Mouse (Mus musculus): Measurements from ENCODE around the gene Apmap. TPM values are rescaled to one million over a fixed set of nuclear protein-coding genes. Genes with fewer than 3 reads are reported as not detected.

The Apmap gene
- polyA plus RNA-seq, 1 experiment from 2014 or later: 38.4 TPM

- ATAC-seq (ENCODE audit: low FRiP score, low read depth): peak; percentile 69
- Histone ChIP-seq H3K27ac (replicated peaks) (peak overlapping the region; percentile 20; the same call in 1 of the 2 replicates), H3K27me3 (no peaks in the 10 kb centered on the region), H3K9me3 (no peaks in the 10 kb centered on the region), H3K36me3 (no peaks in the 10 kb centered on the region), H3K9ac (replicated peaks) (peak overlapping the region; percentile 35; the same call in 1 of the 2 replicates), H3K4me2 (replicated peaks) (peak overlapping the region; percentile 80), H3K4me1 (peaks cover 9% of the 10 kb centered on the region), H3K4me3 (peak overlapping the region; percentile 88)
- WGBS: under 1% methylated on average over 10 of the region's 10 CpGs
Measured at GRCm38 (mm10) chr2:150608872-150609560, 649 bp upstream of the Apmap start.

DNA sequence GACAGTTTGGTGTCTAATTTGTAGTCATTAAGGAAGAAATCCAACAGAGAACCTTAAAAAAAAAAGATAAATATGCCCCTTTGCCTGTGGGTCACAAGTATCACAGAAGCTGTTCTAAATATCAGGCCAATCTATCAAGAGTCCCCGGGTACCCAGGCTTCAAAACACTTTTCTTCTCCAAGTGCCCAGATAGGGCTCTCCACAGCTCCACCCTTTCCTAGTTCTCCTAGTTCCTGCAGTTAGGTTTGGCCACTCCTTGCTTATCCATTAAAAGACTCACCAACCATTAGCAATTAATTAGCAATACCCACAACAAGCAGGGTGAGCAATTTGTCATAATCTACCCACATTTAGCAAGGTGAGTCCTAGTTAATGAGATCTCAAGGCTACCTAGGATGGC lies 1.3 kb downstream of the Apmap start:
- peak overlapping the region; percentile 88; the same call in 1 of the 2 replicates for H3K4me3 ChIP-seq
- 74% methylated on average over 1 of the region's 1 CpGs for WGBS
- ATAC-seq (ENCODE audit: low FRiP score, low read depth): no peak
- H3K9me3 ChIP-seq: no peaks in the 10 kb centered on the region
- H3K27me3 ChIP-seq: no peaks in the 10 kb centered on the region
- peak overlapping the region; percentile 80 for H3K4me2 ChIP-seq (replicated peaks)
- peaks cover 9% of the 10 kb centered on the region for H3K4me1 ChIP-seq
- no peak overlapping the region for H3K27ac ChIP-seq (replicated peaks)
- no peaks in the 10 kb centered on the region for H3K36me3 ChIP-seq
- no peak overlapping the region for H3K9ac ChIP-seq (replicated peaks)

- no peaks in the 10 kb centered on the region for H3K9me3 ChIP-seq
- no peaks in the 10 kb centered on the region for H3K27me3 ChIP-seq
- no peak overlapping the region for H3K4me3 ChIP-seq
- no peak overlapping the region for H3K9ac ChIP-seq (replicated peaks)
- peaks cover 9% of the 10 kb centered on the region for H3K4me1 ChIP-seq
- H3K36me3 ChIP-seq: no peaks in the 10 kb centered on the region
- 89% methylated on average over 2 of the region's 2 CpGs for WGBS
- no peak overlapping the region for H3K4me2 ChIP-seq (replicated peaks)
- H3K27ac ChIP-seq (replicated peaks): no peak overlapping the region
- ATAC-seq (ENCODE audit: low FRiP score, low read depth): no peak
Measured at GRCm38 (mm10) chr2:150604802-150605201, 3.6 kb downstream of the Apmap start.

- peaks cover 3% of the 10 kb centered on the region for H3K4me1 ChIP-seq
- H3K4me2 ChIP-seq (replicated peaks): no peak overlapping the region
- H3K36me3 ChIP-seq: no peaks in the 10 kb centered on the region
- H3K27ac ChIP-seq (replicated peaks): no peak overlapping the region
- H3K4me3 ChIP-seq: no peak overlapping the region
- H3K9ac ChIP-seq (replicated peaks): no peak overlapping the region
- H3K9me3 ChIP-seq: no peaks in the 10 kb centered on the region
- 95% methylated on average over 2 of the region's 2 CpGs for WGBS
- H3K27me3 ChIP-seq: no peaks in the 10 kb centered on the region
- ATAC-seq (ENCODE audit: low FRiP score, low read depth): no peak
Measured at GRCm38 (mm10) chr2:150602166-150602565, 6.2 kb downstream of the Apmap start.

- Histone ChIP-seq H3K4me1 (no peaks in the 10 kb centered on the region), H3K9ac (replicated peaks) (no peak overlapping the region), H3K27me3 (no peaks in the 10 kb centered on the region), H3K9me3 (no peaks in the 10 kb centered on the region), H3K27ac (replicated peaks) (no peak overlapping the region), H3K4me3 (no peak overlapping the region), H3K4me2 (replicated peaks) (no peak overlapping the region), H3K36me3 (no peaks in the 10 kb centered on the region)
- 98% methylated on average over 2 of the region's 2 CpGs for WGBS
- ATAC-seq (ENCODE audit: low FRiP score, low read depth): no peak
Measured at GRCm38 (mm10) chr2:150600263-150600662, 8.1 kb downstream of the Apmap start.

- Histone ChIP-seq H3K9me3 (no peaks in the 10 kb centered on the region), H3K4me2 (replicated peaks) (no peak overlapping the region), H3K4me3 (no peak overlapping the region), H3K27ac (replicated peaks) (no peak overlapping the region), H3K27me3 (no peaks in the 10 kb centered on the region), H3K36me3 (peaks cover 22% of the 10 kb centered on the region), H3K9ac (replicated peaks) (no peak overlapping the region), H3K4me1 (no peaks in the 10 kb centered on the region)
- WGBS: 89% methylated on average over 3 of the region's 3 CpGs
- ATAC-seq (ENCODE audit: low FRiP score, low read depth): no peak
Measured at GRCm38 (mm10) chr2:150595411-150596190, 12.8 kb downstream of the Apmap start.

DNA sequence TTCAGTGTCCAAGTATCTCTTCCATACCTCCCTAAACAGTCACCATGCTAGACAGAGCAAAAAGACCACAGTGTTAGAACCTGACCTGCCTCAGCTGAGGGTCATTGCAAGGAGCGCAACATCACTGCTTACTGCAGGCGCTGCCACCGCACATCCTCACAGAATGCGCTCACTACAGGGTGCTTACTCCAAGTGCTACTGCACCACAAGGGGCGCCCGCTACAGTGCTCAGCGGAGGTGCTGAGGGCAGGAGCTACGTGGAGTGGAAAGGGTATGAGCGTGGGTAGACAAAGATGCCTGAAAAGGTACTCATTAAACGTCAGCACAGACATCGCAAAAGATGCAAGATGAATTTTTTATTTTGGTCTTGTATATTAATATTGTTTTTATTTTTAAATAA lies 19.3 kb downstream of the Apmap start:
- peaks cover 64% of the 10 kb centered on the region for H3K36me3 ChIP-seq
- 75% methylated on average over 11 of the region's 11 CpGs for WGBS

DNA sequence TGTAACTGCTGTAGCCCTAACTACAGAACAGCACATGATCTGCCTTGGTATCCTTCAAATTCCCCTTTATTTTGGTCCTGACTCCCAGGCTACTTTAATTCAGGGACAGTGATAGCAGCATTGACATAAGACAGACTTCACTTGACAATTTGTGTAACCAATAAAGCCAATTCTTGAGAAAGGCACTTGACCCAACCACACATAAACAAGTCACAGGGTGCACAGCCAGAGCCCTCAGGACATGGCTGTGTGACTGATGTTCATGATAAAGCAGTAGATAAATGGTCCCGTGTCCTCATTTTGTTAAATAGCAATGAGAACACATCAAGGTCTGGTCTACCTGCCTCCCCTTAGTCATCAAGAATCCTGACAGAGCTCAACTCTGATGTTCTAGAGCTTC lies 28.7 kb downstream of the Apmap start:
- ATAC-seq (ENCODE audit: low FRiP score, low read depth): no peak
- 97% methylated on average over 1 of the region's 1 CpGs for WGBS
- Histone ChIP-seq H3K4me3 (no peak overlapping the region), H3K36me3 (peaks cover 22% of the 10 kb centered on the region), H3K4me1 (no peaks in the 10 kb centered on the region), H3K4me2 (replicated peaks) (no peak overlapping the region), H3K9ac (replicated peaks) (no peak overlapping the region), H3K27ac (replicated peaks) (no peak overlapping the region), H3K9me3 (no peaks in the 10 kb centered on the region), H3K27me3 (no peaks in the 10 kb centered on the region)

More for the DNA sequence above, 19.3 kb downstream of the Apmap start:
- Histone ChIP-seq H3K4me1 (no peaks in the 10 kb centered on the region), H3K27me3 (no peaks in the 10 kb centered on the region), H3K27ac (replicated peaks) (no peak overlapping the region), H3K9ac (replicated peaks) (no peak overlapping the region), H3K4me2 (replicated peaks) (no peak overlapping the region), H3K9me3 (no peaks in the 10 kb centered on the region), H3K4me3 (no peak overlapping the region)
- ATAC-seq (ENCODE audit: low FRiP score, low read depth): no peak

DNA sequence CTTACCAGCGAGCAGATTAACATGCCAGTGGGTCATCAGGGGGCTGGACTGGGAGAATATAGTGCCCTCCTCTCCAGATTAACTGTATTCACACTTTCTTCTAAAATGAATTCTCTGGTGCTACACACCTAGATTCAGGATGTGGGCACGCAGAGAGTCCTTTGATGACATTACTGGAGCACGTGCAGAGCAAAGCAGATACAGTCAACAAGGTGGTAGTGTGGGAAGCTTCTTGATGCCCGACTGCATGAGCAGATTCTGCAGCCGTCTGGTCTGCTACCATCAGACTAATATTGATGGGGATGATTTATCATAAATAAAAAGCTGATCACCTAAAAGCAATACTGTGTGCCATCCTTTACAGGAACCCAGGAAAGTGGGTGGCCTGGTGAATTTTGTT lies 29.8 kb downstream of the Apmap start:
- H3K27me3 ChIP-seq: no peaks in the 10 kb centered on the region
- no peak overlapping the region for H3K27ac ChIP-seq (replicated peaks)
- WGBS: 76% methylated on average over 5 of the region's 5 CpGs
- no peak overlapping the region for H3K4me3 ChIP-seq
- no peak overlapping the region for H3K9ac ChIP-seq (replicated peaks)
- H3K4me2 ChIP-seq (replicated peaks): no peak overlapping the region
- H3K4me1 ChIP-seq: no peaks in the 10 kb centered on the region
- no peak for ATAC-seq (ENCODE audit: low FRiP score, low read depth)
- H3K9me3 ChIP-seq: no peaks in the 10 kb centered on the region
- H3K36me3 ChIP-seq: 0 out of 2 replicates have a peak, but pooled peaks cover 12% of the 10 kb centered on the region

- Histone ChIP-seq H3K9ac (replicated peaks) (no peak overlapping the region), H3K4me3 (no peak overlapping the region), H3K4me2 (replicated peaks) (no peak overlapping the region), H3K36me3 (0 out of 2 replicates have a peak, but pooled peaks cover 3% of the 10 kb centered on the region), H3K9me3 (no peaks in the 10 kb centered on the region), H3K27me3 (no peaks in the 10 kb centered on the region), H3K27ac (replicated peaks) (no peak overlapping the region), H3K4me1 (no peaks in the 10 kb centered on the region)
- ATAC-seq (ENCODE audit: low FRiP score, low read depth): no peak
- 97% methylated on average over 1 of the region's 1 CpGs for WGBS
Measured at GRCm38 (mm10) chr2:150576256-150576655, 32.1 kb downstream of the Apmap start.

- ATAC-seq (ENCODE audit: low FRiP score, low read depth): no peak
Measured at GRCm38 (mm10) chr2:150572463-150572862, 35.9 kb downstream of the Apmap start.

GRCm38 (mm10) chr2:150570761-150571160 lies 37.6 kb downstream of the Apmap start:
- Histone ChIP-seq H3K4me1 (no peaks in the 10 kb centered on the region), H3K27ac (replicated peaks) (no peak overlapping the region), H3K4me2 (replicated peaks) (no peak overlapping the region), H3K36me3 (no peaks in the 10 kb centered on the region), H3K27me3 (no peaks in the 10 kb centered on the region), H3K9ac (replicated peaks) (no peak overlapping the region), H3K9me3 (no peaks in the 10 kb centered on the region), H3K4me3 (no peak overlapping the region)
- 84% methylated on average over 2 of the region's 2 CpGs for WGBS
- ATAC-seq (ENCODE audit: low FRiP score, low read depth): no peak

More at GRCm38 (mm10) chr2:150572463-150572862, 35.9 kb downstream of the Apmap start:
- H3K9me3 ChIP-seq: no peaks in the 10 kb centered on the region
- no peak overlapping the region for H3K9ac ChIP-seq (replicated peaks)
- H3K36me3 ChIP-seq: no peaks in the 10 kb centered on the region
- whole genome bisulfite sequencing: 93% methylated on average over 3 of the region's 3 CpGs
- no peaks in the 10 kb centered on the region for H3K27me3 ChIP-seq
- H3K4me1 ChIP-seq: no peaks in the 10 kb centered on the region
- no peak overlapping the region for H3K4me3 ChIP-seq
- H3K4me2 ChIP-seq (replicated peaks): no peak overlapping the region
- H3K27ac ChIP-seq (replicated peaks): no peak overlapping the region

Measured in midbrain, embryonic 12.5 days (tissue).